29 mouse cellular contexts compared by ENCODE assay signal in genomic region chr1:32701267-32701666, GRCm38 (mm10).
"Had no signal": no experiment of that assay in that cellular context is flagged by ENCODE, and none has a peak within 500 bp of the region (broad histone marks: within the 10 kb centered on the region; RNA-seq: fewer than 3 reads in every experiment).

No protein-coding gene starts in this region.

- H3K9me3 ChIP-seq: heart, embryonic 10.5 days; hindbrain, embryonic 12.5 days; intestine, embryonic 15.5 days; kidney, embryonic 15.5 days; limb, embryonic 10.5 days; limb, embryonic 12.5 days; liver, embryonic 13.5 days; liver, embryonic 15.5 days had no signal

- H3K4me3 ChIP-seq: gastrocnemius, adult 2 months; heart, embryonic 10.5 days; heart, embryonic 12.5 days; hindbrain, embryonic 10.5 days; hindbrain, embryonic 12.5 days; intestine, embryonic 15.5 days; kidney, embryonic 15.5 days; left cerebral cortex, adult 2 months; limb, embryonic 10.5 days; limb, embryonic 12.5 days; liver, embryonic 13.5 days; liver, embryonic 15.5 days had no signal

- H3K27me3 ChIP-seq: heart, embryonic 12.5 days; hindbrain, embryonic 12.5 days; intestine, embryonic 15.5 days; kidney, embryonic 15.5 days; limb, embryonic 12.5 days; liver, embryonic 13.5 days; liver, embryonic 15.5 days had no signal

- ATAC-seq: hindbrain, embryonic 16.5 days; inflammation-experienced regulatory T-cells, adult 6 months; intestine, embryonic 15.5 days; liver, postnatal 0 days had no signal

- H3K4me2 ChIP-seq: heart, embryonic 12.5 days; hindbrain, embryonic 12.5 days; hindbrain, embryonic 14.5 days; intestine, embryonic 15.5 days; kidney, embryonic 15.5 days; limb, embryonic 12.5 days; liver, embryonic 11.5 days; liver, embryonic 13.5 days; liver, embryonic 15.5 days had no signal

- H3K36me3 ChIP-seq: heart, embryonic 10.5 days; heart, embryonic 12.5 days; hindbrain, embryonic 10.5 days; hindbrain, embryonic 12.5 days; intestine, embryonic 15.5 days; kidney, embryonic 15.5 days; limb, embryonic 10.5 days; limb, embryonic 12.5 days; liver, embryonic 13.5 days; liver, embryonic 15.5 days had no signal

- H3K27ac ChIP-seq: gastrocnemius, adult 2 months; heart, embryonic 10.5 days; hindbrain, embryonic 10.5 days; hindbrain, embryonic 12.5 days; hindbrain, embryonic 14.5 days; intestine, embryonic 15.5 days; kidney, embryonic 15.5 days; kidney, postnatal 0 days; left cerebral cortex, adult 2 months; limb, embryonic 10.5 days; limb, embryonic 12.5 days; liver, embryonic 13.5 days; liver, embryonic 15.5 days had no signal

- DNase-seq: gastrocnemius, adult 2 months; gastrocnemius, postnatal 10 days; gastrocnemius, postnatal 25 days; heart, adult 18-20 months; heart, postnatal 10 days; heart, postnatal 4 days; kidney, adult 11 months; kidney, adult 2 months; kidney, adult 9 months; kidney, postnatal 14 days; kidney, postnatal 36 days; liver; liver, embryonic 13.5 days; liver, postnatal 0 days had no signal

- H3K9ac ChIP-seq: heart, embryonic 12.5 days; hindbrain, embryonic 12.5 days; hindbrain, embryonic 14.5 days; intestine, embryonic 15.5 days; kidney, embryonic 15.5 days; limb, embryonic 12.5 days; liver, embryonic 13.5 days; liver, embryonic 15.5 days; liver, postnatal 0 days had no signal

- H3K4me1 ChIP-seq: heart, embryonic 10.5 days; heart, embryonic 12.5 days; hindbrain, embryonic 10.5 days; hindbrain, embryonic 12.5 days; intestine, embryonic 15.5 days; kidney, embryonic 15.5 days; limb, embryonic 10.5 days; limb, embryonic 12.5 days; liver, embryonic 13.5 days; liver, embryonic 15.5 days had no signal
